In genomic region chr6:91110323-91111020, GRCm38 (mm10) we compare ENCODE assay signal across 1 mouse cellular context.
TF ChIP-seq lines count a peak whose summit lies in the region.

No protein-coding gene starts in this region.

TF ChIP-seq in CH12.LX, 34 proteins besides CTCF, POLR2A, EP300 and RAD21:
- peak; percentile 54 for TF ChIP-seq BHLHE40 (IDR thresholded peaks at IDR 0.05; ENCODE audit: low read depth, low read length)
- TF ChIP-seq MAFK (IDR thresholded peaks at IDR 0.05; ENCODE audit: insufficient replicate concordance, low read length), result no peak
- TF ChIP-seq NRF1 (IDR thresholded peaks at IDR 0.05; ENCODE audit: low read depth, low read length), result no peak
- TF ChIP-seq CHD1 (IDR thresholded peaks at IDR 0.05; ENCODE audit: low read depth, low read length), result peak; percentile 84; the same call in 1 of the 2 replicates
- TF ChIP-seq CHD2 (IDR thresholded peaks at IDR 0.05; ENCODE audit: low read length), result 0 out of 2 replicates have a peak, but pooled peaks have one; percentile 41
- peak; percentile 76 for TF ChIP-seq RCOR1 (conservative IDR thresholded peaks at IDR 0.05; ENCODE audit: low read depth, low read length)
- TF ChIP-seq MYC (IDR thresholded peaks at IDR 0.05; ENCODE audit: low read depth, low read length), result peak; percentile 78
- peak; percentile 72; the same call in 1 of the 2 replicates for TF ChIP-seq MAZ (IDR thresholded peaks at IDR 0.05; ENCODE audit: low read depth, low read length)
- peak; percentile 48 for TF ChIP-seq ETS1 (conservative IDR thresholded peaks at IDR 0.05; ENCODE audit: low read depth, low read length)
- no peak for TF ChIP-seq POLR2AphosphoS2 (IDR thresholded peaks at IDR 0.05; ENCODE audit: low read depth, low read length)
- TF ChIP-seq MAX (IDR thresholded peaks at IDR 0.05; ENCODE audit: low read length), result 0 out of 2 replicates have a peak, but pooled peaks have one; percentile 45
- TF ChIP-seq TCF12 (IDR thresholded peaks at IDR 0.05; ENCODE audit: low read depth, low read length), result peak; percentile 84
- TF ChIP-seq PAX5 (IDR thresholded peaks at IDR 0.05; ENCODE audit: low read length), result no peak
- peak; percentile 25 for TF ChIP-seq JUND (conservative IDR thresholded peaks at IDR 0.05; ENCODE audit: low read depth, low read length)
- peak; percentile 95 for TF ChIP-seq ZNF384 (IDR thresholded peaks at IDR 0.05; ENCODE audit: low read depth, low read length)
- peak; percentile 83 for TF ChIP-seq SIN3A (IDR thresholded peaks at IDR 0.05; ENCODE audit: low read length)
- no peak for TF ChIP-seq USF2 (conservative IDR thresholded peaks at IDR 0.05; ENCODE audit: low read depth, low read length)
- peak; percentile 68 for TF ChIP-seq ELF1 (IDR thresholded peaks at IDR 0.05; ENCODE audit: low read depth, low read length)
- peak; percentile 47 for TF ChIP-seq JUN (IDR thresholded peaks at IDR 0.05; ENCODE audit: insufficient read depth, low read depth, low read length)
- TF ChIP-seq IRF4 (IDR thresholded peaks at IDR 0.05; ENCODE audit: low read depth, low read length), result peak; percentile 93
- 0 out of 2 replicates have a peak, but pooled peaks have one; percentile 38 for TF ChIP-seq E2F4 (IDR thresholded peaks at IDR 0.05; ENCODE audit: insufficient replicate concordance, low read depth, low read length)
- no peak for TF ChIP-seq UBTF (IDR thresholded peaks at IDR 0.05; ENCODE audit: low read depth, low read length)
- TF ChIP-seq NELFE (IDR thresholded peaks at IDR 0.05; ENCODE audit: low read depth, low read length), result peak; percentile 45; the same call in 1 of the 2 replicates
- TF ChIP-seq MXI1 (IDR thresholded peaks at IDR 0.05; ENCODE audit: low read depth, low read length), result peak; percentile 62
- no peak for TF ChIP-seq ZKSCAN1 (IDR thresholded peaks at IDR 0.05; ENCODE audit: borderline replicate concordance, low read depth, low read length)
- no peak for TF ChIP-seq KAT2A (IDR thresholded peaks at IDR 0.05; ENCODE audit: insufficient replicate concordance, low read length)
- TF ChIP-seq TBP (conservative IDR thresholded peaks at IDR 0.05; ENCODE audit: low read depth, low read length), result peak; percentile 80
- no peak for TF ChIP-seq ZC3H11A (IDR thresholded peaks at IDR 0.05; ENCODE audit: low read depth, low read length)
- no peak for TF ChIP-seq USF1 (IDR thresholded peaks at IDR 0.05; ENCODE audit: low read depth, low read length)
- no peak for TF ChIP-seq GABPA (IDR thresholded peaks at IDR 0.05; ENCODE audit: insufficient replicate concordance, low read depth, low read length)
- peak; percentile 35; the same call in 1 of the 2 replicates for TF ChIP-seq MEF2A (IDR thresholded peaks at IDR 0.05; ENCODE audit: borderline replicate concordance, low read depth, low read length)
- peak; percentile 45; the same call in 1 of the 2 replicates for TF ChIP-seq HCFC1 (IDR thresholded peaks at IDR 0.05; ENCODE audit: low read depth, low read length)
